Mouse (Mus musculus): ENCODE measurements around the gene Gast.
A peak's percentile ranks its signal among the peaks of the same experiment; 100 is the strongest.

DNA sequence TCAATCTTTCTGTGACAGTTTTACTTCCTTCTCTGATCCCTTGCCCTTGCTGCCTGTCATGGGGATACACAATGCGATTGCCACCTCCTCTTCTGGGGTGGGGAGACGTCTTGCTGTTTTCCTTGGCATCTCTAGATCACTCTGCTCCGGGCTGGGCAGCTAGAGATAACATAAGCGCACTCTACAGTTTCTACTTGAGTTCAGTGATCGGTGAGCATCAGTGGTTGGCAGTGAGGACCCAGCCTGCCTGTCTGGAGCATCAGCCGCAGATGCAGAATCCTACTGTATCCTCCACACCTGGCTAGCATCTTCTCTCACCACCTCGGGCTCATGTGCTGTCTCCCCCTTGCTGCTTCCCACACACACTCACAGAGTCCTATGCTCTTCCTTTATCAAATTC, 34.9 kb downstream of the Gast start:
- TF ChIP-seq CTCF (IDR thresholded peaks at IDR 0.05; ENCODE audit: insufficient read depth, low read length): no peak
- TF ChIP-seq POLR2A (IDR thresholded peaks at IDR 0.05; ENCODE audit: borderline replicate concordance, extremely low read depth, low read depth, low read length): peak; percentile 5; the same call in 1 of the 2 replicates

Measured in lung, adult 2 months (tissue).